Mouse (Mus musculus): ENCODE data around the gene Smc1b.

Smc1b gene

DNA sequence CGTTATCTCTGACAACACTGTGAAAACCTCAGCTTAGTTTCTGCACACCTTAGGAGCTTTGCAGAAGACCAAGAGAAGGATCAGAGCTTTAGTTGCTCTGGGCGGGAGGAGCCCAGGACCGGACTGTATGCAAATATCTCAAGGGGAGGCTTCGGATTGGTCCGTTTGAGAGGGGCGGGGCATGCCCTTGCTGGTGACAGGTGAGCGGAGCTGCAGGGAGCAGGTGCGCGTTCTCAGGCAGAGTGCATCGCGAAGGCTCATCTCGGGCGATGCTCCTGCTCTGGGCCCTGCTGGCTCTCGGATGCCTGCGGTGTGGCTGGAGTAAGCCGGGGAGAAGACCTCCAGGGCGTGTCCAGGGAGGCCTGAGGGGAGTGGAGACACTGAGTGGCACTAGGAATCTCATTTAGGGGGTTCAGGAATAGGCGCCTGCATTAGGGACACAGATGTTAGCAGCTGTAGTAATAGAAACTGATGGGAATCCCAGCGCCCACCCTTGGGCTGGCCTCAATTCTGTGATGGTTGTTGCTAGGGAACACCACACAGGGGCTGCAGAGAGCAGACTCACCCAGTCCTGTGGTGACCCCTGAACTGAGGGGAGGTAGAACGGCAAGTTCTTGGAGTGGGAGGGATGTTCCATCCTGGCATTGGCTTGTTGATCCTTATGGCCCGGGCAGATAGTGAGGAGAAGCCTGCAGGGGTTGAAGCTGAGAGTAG lies 114.7 kb downstream of the Smc1b start, which contains the start of gene Upk3a:
Gene Upk3a, plus strand, starts transcription at position 191 of the 714 bp plus-strand sequence.
- DNase-seq = peak; percentile 67

DNA sequence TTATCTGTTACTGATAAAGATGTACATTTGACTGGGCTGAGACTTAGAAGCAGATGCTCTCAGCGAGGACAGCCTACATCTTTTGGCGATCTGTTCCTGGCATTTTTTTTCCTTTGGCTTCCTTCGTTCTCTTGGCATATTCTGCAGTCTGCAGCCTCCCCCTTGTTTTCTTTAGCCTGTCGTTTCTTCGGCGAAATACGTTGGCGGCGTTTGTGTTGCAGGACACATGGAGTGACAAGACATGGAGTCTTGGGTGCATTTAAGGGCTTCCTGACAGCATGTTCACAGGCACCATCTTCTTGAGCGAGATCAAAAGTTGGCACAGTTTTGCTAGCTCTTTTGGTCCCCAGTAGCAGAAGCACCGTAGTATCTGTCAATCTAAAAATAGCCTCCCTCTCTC lies 116.0 kb downstream of the Smc1b start:
- peak; percentile 28 to 39 for DNase-seq

All from lung, postnatal 4 days (tissue).